Mouse (Mus musculus) stomach, embryonic 14.5 days (tissue): ENCODE measurements around the gene Chd2. TPM values are rescaled to one million over a fixed set of nuclear protein-coding genes. Genes with fewer than 3 reads are reported as not detected.

Experiments
- ATAC-seq: fragments of 200-750 bp; cut with Nextera tagmentation; 2 replicates; pipeline ENCODE4 v1.8.0; 2017; ENCODE audit warnings: low read depth, moderate TSS enrichment; ENCODE audit not compliant: insufficient number of reproducible peaks, insufficient read depth, low FRiP score
- H3K27ac ChIP-seq: fragments of 300-500 bp; sonication (generic); 2 replicates; pipeline ENCODE4 v1.5.1; 2014; ENCODE audit warnings: mild to moderate bottlenecking, low read length, moderate library complexity, mixed read lengths
- H3K27me3 ChIP-seq: fragments of 300-500 bp; sonication (generic); 2 replicates; pipeline ENCODE4 v1.6.1; 2014; ENCODE audit warnings: low read length, control low read depth, mixed read lengths; ENCODE audit not compliant: control insufficient read depth, insufficient read depth
- H3K36me3 ChIP-seq: fragments of 300-500 bp; sonication (generic); 2 replicates; pipeline ENCODE4 v1.6.1; 2014; ENCODE audit warnings: mild to moderate bottlenecking, control low read depth, low read length, moderate library complexity, mixed read lengths; ENCODE audit not compliant: control insufficient read depth, insufficient read depth
- H3K4me1 ChIP-seq: fragments of 300-500 bp; sonication (generic); 2 replicates; pipeline ENCODE4 v1.6.1; 2014; ENCODE audit warnings: low read length, control low read depth, mixed read lengths; ENCODE audit not compliant: control insufficient read depth, insufficient read depth
- H3K4me2 ChIP-seq: fragments of 300-500 bp; sonication (generic); replicated peaks from 2 replicates; pipeline ENCODE4 v1.6.1; 2014; ENCODE audit warnings: low read depth, low read length, control low read depth
- H3K4me3 ChIP-seq: fragments of 300-500 bp; sonication (generic); 2 replicates; pipeline ENCODE4 v1.5.1; 2014; ENCODE audit warnings: low read depth, low read length, control low read depth
- H3K9ac ChIP-seq: fragments of 300-500 bp; sonication (generic); replicated peaks from 2 replicates; pipeline ENCODE4 v1.6.1; 2014; ENCODE audit warnings: low read depth, mild to moderate bottlenecking, control low read depth, low read length, moderate library complexity, mixed read lengths
- H3K9me3 ChIP-seq: fragments of 300-500 bp; sonication (generic); 2 replicates; pipeline ENCODE4 v1.6.1; 2016; ENCODE audit warnings: low read depth, low read length, control low read depth; ENCODE audit not compliant: control insufficient read depth
- WGBS: fragments of 180-500 bp; shearing (Covaris S2); extraction: QIAGEN DNeasy Blood & Tissue Kit; methylation state at CpG from one replicate; pipeline ENCODE4 v1.1.7; 2014; 5-methylcytosine and 5-hydroxymethylcytosine counted together
- polyA plus RNA-seq: library from polyadenylated mRNA; unstranded; fragments of >200 nt; fragmentation: Nextera tagmentation; extraction: Ambion mirVana; gene quantifications from 2 replicates; pipeline ENCODE4 v1.2.1, GENCODE M21; 2014

Chd2 gene
- polyA plus RNA-seq, 1 experiment from 2014 or later = 71.0 TPM

- H3K4me1 ChIP-seq = peaks cover 31% of the 10 kb centered on the region
- ATAC-seq = no peak
- peaks cover 13% of the 10 kb centered on the region for H3K36me3 ChIP-seq
- peak overlapping the region; percentile 44; the same call in 1 of the 2 replicates for H3K27ac ChIP-seq
- no peaks in the 10 kb centered on the region for H3K9me3 ChIP-seq
- no peak overlapping the region for H3K4me3 ChIP-seq
- H3K9ac ChIP-seq = no peak overlapping the region
- 71% methylated on average over 2 of the region's 2 CpGs for WGBS
- H3K4me2 ChIP-seq = 0 out of 2 replicates have a peak overlapping the region, but pooled peaks have one; percentile 5
- no peaks in the 10 kb centered on the region for H3K27me3 ChIP-seq
These were observed 6.4 kb downstream of the Chd2 start for GRCm38 (mm10) chr7:73534937-73535860.

- WGBS = 53% methylated on average over 2 of the region's 2 CpGs
These were observed 8.2 kb downstream of the Chd2 start for GRCm38 (mm10) chr7:73533457-73533856.

GRCm38 (mm10) chr7:73532916-73533315 is 8.7 kb downstream of the Chd2 start:
- Histone ChIP-seq H3K27me3 (no peaks in the 10 kb centered on the region), H3K36me3 (peaks cover 13% of the 10 kb centered on the region), H3K4me2 (no peak overlapping the region), H3K9me3 (no peaks in the 10 kb centered on the region), H3K27ac (peak overlapping the region; percentile 2; the same call in 1 of the 2 replicates), H3K9ac (0 out of 2 replicates have a peak overlapping the region, but pooled peaks have one; percentile 11), H3K4me3 (no peak overlapping the region), H3K4me1 (peaks cover 35% of the 10 kb centered on the region)
- WGBS = 58% methylated on average over 3 of the region's 3 CpGs
- no peak for ATAC-seq

More at GRCm38 (mm10) chr7:73533457-73533856, 8.2 kb downstream of the Chd2 start:
- Histone ChIP-seq H3K27me3 (no peaks in the 10 kb centered on the region), H3K9ac (0 out of 2 replicates have a peak overlapping the region, but pooled peaks have one; percentile 11), H3K4me1 (peaks cover 35% of the 10 kb centered on the region), H3K4me2 (0 out of 2 replicates have a peak overlapping the region, but pooled peaks have one; percentile 2), H3K36me3 (peaks cover 13% of the 10 kb centered on the region), H3K4me3 (no peak overlapping the region), H3K9me3 (no peaks in the 10 kb centered on the region), H3K27ac (peak overlapping the region; percentile 22; the same call in 1 of the 2 replicates)
- no peak for ATAC-seq

GRCm38 (mm10) chr7:73532139-73532538 is 9.5 kb downstream of the Chd2 start:
- 80% methylated on average over 3 of the region's 3 CpGs for WGBS
- no peaks in the 10 kb centered on the region for H3K27me3 ChIP-seq
- H3K4me2 ChIP-seq = no peak overlapping the region
- H3K9ac ChIP-seq = no peak overlapping the region
- no peaks in the 10 kb centered on the region for H3K9me3 ChIP-seq
- H3K4me3 ChIP-seq = no peak overlapping the region
- ATAC-seq = no peak
- H3K4me1 ChIP-seq = peaks cover 36% of the 10 kb centered on the region
- H3K36me3 ChIP-seq = peaks cover 13% of the 10 kb centered on the region
- H3K27ac ChIP-seq = no peak overlapping the region; the same call in 1 of the 2 replicates

GRCm38 (mm10) chr7:73531506-73532093 is 10.0 kb downstream of the Chd2 start:
- Histone ChIP-seq H3K4me3 (no peak overlapping the region), H3K9me3 (no peaks in the 10 kb centered on the region), H3K4me2 (no peak overlapping the region), H3K27ac (peak overlapping the region; percentile 2; the same call in 1 of the 2 replicates), H3K9ac (no peak overlapping the region), H3K36me3 (peaks cover 13% of the 10 kb centered on the region), H3K27me3 (no peaks in the 10 kb centered on the region), H3K4me1 (peaks cover 37% of the 10 kb centered on the region)
- WGBS = 78% methylated on average over 7 of the region's 7 CpGs
- no peak for ATAC-seq

- Histone ChIP-seq H3K27ac (no peak overlapping the region), H3K36me3 (peaks cover 13% of the 10 kb centered on the region), H3K4me2 (no peak overlapping the region), H3K27me3 (no peaks in the 10 kb centered on the region), H3K9me3 (no peaks in the 10 kb centered on the region), H3K9ac (no peak overlapping the region), H3K4me1 (peaks cover 33% of the 10 kb centered on the region), H3K4me3 (no peak overlapping the region)
- ATAC-seq = no peak
- 78% methylated on average over 5 of the region's 5 CpGs for WGBS
These were observed 10.8 kb downstream of the Chd2 start for GRCm38 (mm10) chr7:73530846-73531245.

GRCm38 (mm10) chr7:73530164-73530563 is 11.5 kb downstream of the Chd2 start:
- H3K4me2 ChIP-seq = no peak overlapping the region
- WGBS = 84% methylated on average over 5 of the region's 5 CpGs
- peaks cover 7% of the 10 kb centered on the region for H3K36me3 ChIP-seq
- no peaks in the 10 kb centered on the region for H3K9me3 ChIP-seq
- no peaks in the 10 kb centered on the region for H3K27me3 ChIP-seq
- ATAC-seq = no peak
- peaks cover 26% of the 10 kb centered on the region for H3K4me1 ChIP-seq
- no peak overlapping the region for H3K9ac ChIP-seq
- H3K4me3 ChIP-seq = no peak overlapping the region
- no peak overlapping the region for H3K27ac ChIP-seq

- Histone ChIP-seq H3K27me3 (no peaks in the 10 kb centered on the region), H3K36me3 (peaks cover 10% of the 10 kb centered on the region), H3K27ac (no peak overlapping the region), H3K4me3 (no peak overlapping the region), H3K4me2 (no peak overlapping the region), H3K4me1 (peaks cover 28% of the 10 kb centered on the region), H3K9ac (no peak overlapping the region), H3K9me3 (no peaks in the 10 kb centered on the region)
- WGBS = 89% methylated on average over 6 of the region's 6 CpGs
- ATAC-seq = no peak
These were observed 12.4 kb downstream of the Chd2 start for GRCm38 (mm10) chr7:73529261-73529660.
